Mouse (Mus musculus) liver, embryonic 12.5 days (tissue): ENCODE results near the gene Tsfm. TPM values are rescaled to one million over a fixed set of nuclear protein-coding genes. Genes with fewer than 3 reads are reported as not detected.

Source experiments
- ATAC-seq: fragments of 200-750 bp; cut with Nextera tagmentation; 2 replicates; pipeline ENCODE4 v1.8.0; 2017; ENCODE audit warnings: moderate number of reproducible peaks, mild to moderate bottlenecking, moderate library complexity
- H3K27ac ChIP-seq: fragments of 300-500 bp; sonication (generic); 2 replicates; pipeline ENCODE4 v1.5.1; 2016; ENCODE audit warnings: mild to moderate bottlenecking
- H3K27me3 ChIP-seq: fragments of 300-500 bp; sonication (generic); replicated peaks from 2 replicates; pipeline ENCODE4 v1.6.1; 2016; ENCODE audit warnings: mild to moderate bottlenecking, moderate library complexity
- H3K36me3 ChIP-seq: fragments of 300-500 bp; sonication (generic); 2 replicates; pipeline ENCODE4 v1.6.1; 2016; ENCODE audit warnings: mild to moderate bottlenecking, moderate library complexity
- H3K4me1 ChIP-seq: fragments of 300-500 bp; sonication (generic); 2 replicates; pipeline ENCODE4 v1.6.1; 2016
- H3K4me2 ChIP-seq: fragments of 300-500 bp; sonication (generic); 2 replicates; pipeline ENCODE4 v1.6.1; 2016; ENCODE audit warnings: mild to moderate bottlenecking, moderate library complexity
- H3K4me3 ChIP-seq: fragments of 300-500 bp; sonication (generic); 2 replicates; pipeline ENCODE4 v1.5.1; 2016; ENCODE audit warnings: mild to moderate bottlenecking, moderate library complexity
- H3K9ac ChIP-seq: fragments of 300-500 bp; sonication (generic); 2 replicates; pipeline ENCODE4 v1.6.1; 2016; ENCODE audit warnings: mild to moderate bottlenecking, moderate library complexity
- H3K9me3 ChIP-seq: fragments of 300-500 bp; sonication (generic); replicated peaks from 2 replicates; pipeline ENCODE4 v1.6.1; 2016; ENCODE audit warnings: mild to moderate bottlenecking, moderate library complexity
- WGBS: fragments of 180-500 bp; shearing (Covaris S2); methylation state at CpG from one replicate; pipeline ENCODE4 v1.1.7; 2016; ENCODE audit not compliant: insufficient replicate concordance; 5-methylcytosine and 5-hydroxymethylcytosine counted together
- polyA plus RNA-seq: library from polyadenylated mRNA; unstranded; fragments of >200 nt; fragmentation: Nextera tagmentation; extraction: Ambion mirVana; gene quantifications from 2 replicates; pipeline ENCODE4 v1.2.1, GENCODE M21; 2016

The Tsfm gene
- polyA plus RNA-seq, 1 experiment from 2014 or later: 75.5 TPM

- peaks cover 69% of the 10 kb centered on the region for H3K4me1 ChIP-seq
- 30% methylated on average over 5 of the region's 5 CpGs for WGBS
- H3K4me2 ChIP-seq: no peak overlapping the region
Measured at GRCm38 (mm10) chr10:126988513-126989165, 42.0 kb downstream of the Tsfm start.

DNA sequence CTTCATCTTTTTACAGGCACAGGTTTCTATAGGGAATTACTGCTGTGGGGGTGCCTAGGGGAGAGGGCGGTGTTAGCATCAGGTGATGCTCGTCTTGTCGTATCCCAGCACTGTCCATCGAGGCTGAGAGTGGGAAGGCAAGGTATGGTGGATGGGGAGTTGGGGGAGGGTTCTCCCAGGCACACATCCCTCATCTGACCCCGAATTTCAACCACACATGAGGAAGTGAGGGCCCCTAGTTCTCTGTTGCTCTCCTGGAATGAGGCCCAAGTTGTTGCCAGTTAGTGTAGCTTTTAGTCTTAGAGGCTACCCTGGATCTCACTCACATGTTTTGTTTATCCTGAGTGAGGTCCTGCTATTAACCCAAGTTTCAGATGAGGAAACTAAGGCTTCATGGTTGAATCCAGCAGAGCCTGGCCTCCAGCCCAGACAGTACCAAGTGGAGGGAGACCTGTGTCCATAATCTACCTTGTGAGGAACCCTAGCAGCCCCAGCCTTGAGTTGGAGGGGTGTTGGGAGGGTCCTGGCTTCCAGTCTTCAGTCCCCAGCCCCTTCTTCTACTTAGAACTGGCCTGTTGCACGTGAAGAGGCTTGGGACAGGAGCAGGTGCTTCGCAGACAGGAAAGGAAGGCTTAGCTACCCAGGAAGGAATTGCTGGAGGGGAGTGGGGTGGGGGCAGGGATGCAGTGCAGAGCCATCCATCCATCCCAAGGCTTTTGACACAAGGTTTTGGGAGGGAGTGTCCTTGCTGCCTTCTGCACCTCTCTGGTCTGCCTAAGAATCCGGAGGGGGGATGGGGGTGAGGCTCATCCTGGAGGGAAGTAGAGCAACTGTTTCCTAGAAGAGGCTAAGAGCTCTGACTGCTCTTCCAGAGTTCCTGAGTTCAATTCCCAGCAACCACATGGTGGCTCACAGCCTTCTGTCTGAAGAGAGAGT, 43.2 kb downstream of the Tsfm start:
- Histone ChIP-seq H3K9me3 (no peaks in the 10 kb centered on the region), H3K36me3 (peaks cover 33% of the 10 kb centered on the region), H3K9ac (no peak overlapping the region), H3K4me1 (peaks cover 81% of the 10 kb centered on the region), H3K27me3 (no peaks in the 10 kb centered on the region), H3K27ac (no peak overlapping the region), H3K4me3 (no peak overlapping the region), H3K4me2 (peak overlapping the region; percentile 9; the same call in 1 of the 2 replicates)
- 46% methylated on average over 8 of the region's 8 CpGs for WGBS
- no peak for ATAC-seq

More at GRCm38 (mm10) chr10:126988513-126989165, 42.0 kb downstream of the Tsfm start:
- Histone ChIP-seq H3K4me3 (no peak overlapping the region), H3K9me3 (no peaks in the 10 kb centered on the region), H3K27ac (0 out of 2 replicates have a peak overlapping the region, but pooled peaks have one; percentile 0), H3K9ac (no peak overlapping the region), H3K27me3 (no peaks in the 10 kb centered on the region), H3K36me3 (peaks cover 40% of the 10 kb centered on the region)
- no peak for ATAC-seq

- H3K4me1 ChIP-seq: peaks cover 90% of the 10 kb centered on the region
- peak; percentile 7; the same call in 1 of the 2 replicates for ATAC-seq
- WGBS: 72% methylated on average over 4 of the region's 4 CpGs
- H3K36me3 ChIP-seq: peaks cover 24% of the 10 kb centered on the region
- H3K9ac ChIP-seq: no peak overlapping the region
- peak overlapping the region; percentile 28; the same call in 1 of the 2 replicates for H3K27ac ChIP-seq
- H3K27me3 ChIP-seq: no peaks in the 10 kb centered on the region
- 0 out of 2 replicates have a peak overlapping the region, but pooled peaks have one; percentile 0 for H3K4me2 ChIP-seq
- H3K9me3 ChIP-seq: no peaks in the 10 kb centered on the region
- H3K4me3 ChIP-seq: no peak overlapping the region
Measured at GRCm38 (mm10) chr10:126986541-126986961, 44.1 kb downstream of the Tsfm start.

GRCm38 (mm10) chr10:126985579-126985978, 45.1 kb downstream of the Tsfm start:
- Histone ChIP-seq H3K9ac (no peak overlapping the region), H3K36me3 (peaks cover 19% of the 10 kb centered on the region; the same call in 1 of the 2 replicates), H3K9me3 (no peaks in the 10 kb centered on the region), H3K27me3 (no peaks in the 10 kb centered on the region), H3K27ac (no peak overlapping the region; the same call in 1 of the 2 replicates), H3K4me3 (no peak overlapping the region), H3K4me1 (peaks cover 94% of the 10 kb centered on the region), H3K4me2 (no peak overlapping the region)
- ATAC-seq: no peak
- WGBS: 84% methylated on average over 9 of the region's 9 CpGs

DNA sequence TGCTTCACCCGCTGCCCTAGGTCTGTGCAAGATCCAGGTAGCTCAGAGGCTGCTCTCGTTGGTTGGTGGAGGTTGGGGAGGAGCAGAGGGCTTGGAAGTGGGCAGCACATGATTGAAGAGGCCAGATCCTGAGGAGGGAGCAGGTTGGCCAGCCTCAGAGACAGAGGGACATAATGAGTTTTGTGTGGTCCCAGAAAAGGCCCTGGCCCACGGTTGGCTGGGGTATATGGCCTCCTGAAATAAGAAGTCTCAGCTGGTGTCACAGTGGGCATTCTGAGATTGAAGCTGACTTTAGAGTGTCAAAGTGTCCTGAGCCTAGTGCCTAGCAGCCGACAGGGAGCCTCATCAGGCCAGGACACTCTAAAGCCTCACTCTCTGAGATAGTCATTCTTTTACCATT, 45.5 kb downstream of the Tsfm start:
- Histone ChIP-seq H3K4me2 (no peak overlapping the region), H3K4me3 (no peak overlapping the region), H3K36me3 (peaks cover 19% of the 10 kb centered on the region; the same call in 1 of the 2 replicates), H3K9ac (no peak overlapping the region), H3K27ac (no peak overlapping the region; the same call in 1 of the 2 replicates), H3K27me3 (no peaks in the 10 kb centered on the region), H3K9me3 (no peaks in the 10 kb centered on the region), H3K4me1 (peaks cover 94% of the 10 kb centered on the region)
- 75% methylated on average over 4 of the region's 4 CpGs for WGBS
- ATAC-seq: no peak

GRCm38 (mm10) chr10:126984189-126985004, 46.2 kb downstream of the Tsfm start:
- Histone ChIP-seq H3K36me3 (peaks cover 19% of the 10 kb centered on the region; the same call in 1 of the 2 replicates), H3K4me2 (no peak overlapping the region), H3K27ac (peak overlapping the region; percentile 18; the same call in 1 of the 2 replicates), H3K27me3 (no peaks in the 10 kb centered on the region), H3K9me3 (no peaks in the 10 kb centered on the region), H3K4me3 (no peak overlapping the region), H3K9ac (no peak overlapping the region), H3K4me1 (peaks cover 93% of the 10 kb centered on the region)
- 68% methylated on average over 5 of the region's 5 CpGs for WGBS
- no peak for ATAC-seq

GRCm38 (mm10) chr10:126983193-126983725, 47.4 kb downstream of the Tsfm start:
- no peak overlapping the region for H3K4me3 ChIP-seq

GRCm38 (mm10) chr10:126981746-126982145, 48.9 kb downstream of the Tsfm start:
- H3K27me3 ChIP-seq: no peaks in the 10 kb centered on the region
- H3K4me1 ChIP-seq: peaks cover 76% of the 10 kb centered on the region
- peaks cover 19% of the 10 kb centered on the region; the same call in 1 of the 2 replicates for H3K36me3 ChIP-seq
- no peak overlapping the region for H3K9ac ChIP-seq
- 0 out of 2 replicates have a peak overlapping the region, but pooled peaks have one; percentile 25 for H3K27ac ChIP-seq
- no peaks in the 10 kb centered on the region for H3K9me3 ChIP-seq
- H3K4me2 ChIP-seq: peak overlapping the region; percentile 97
- WGBS: 68% methylated on average over 3 of the region's 3 CpGs
- peak overlapping the region; percentile 99; the same call in 1 of the 2 replicates for H3K4me3 ChIP-seq
- ATAC-seq: no peak

More at GRCm38 (mm10) chr10:126983193-126983725, 47.4 kb downstream of the Tsfm start:
- WGBS: 65% methylated on average over 14 of the region's 14 CpGs
- Histone ChIP-seq H3K27ac (peak overlapping the region; percentile 34; the same call in 1 of the 2 replicates), H3K4me2 (peak overlapping the region; percentile 26; the same call in 1 of the 2 replicates), H3K36me3 (peaks cover 19% of the 10 kb centered on the region; the same call in 1 of the 2 replicates), H3K4me1 (peaks cover 84% of the 10 kb centered on the region), H3K9ac (0 out of 2 replicates have a peak overlapping the region, but pooled peaks have one; percentile 15), H3K27me3 (no peaks in the 10 kb centered on the region), H3K9me3 (no peaks in the 10 kb centered on the region)
- no peak for ATAC-seq

GRCm38 (mm10) chr10:126980933-126981530, 49.6 kb downstream of the Tsfm start:
- H3K36me3 ChIP-seq: peaks cover 19% of the 10 kb centered on the region; the same call in 1 of the 2 replicates
- peak overlapping the region; percentile 91 for H3K27ac ChIP-seq
- 55% methylated on average over 11 of the region's 11 CpGs for WGBS
- H3K9me3 ChIP-seq: no peaks in the 10 kb centered on the region
- H3K4me3 ChIP-seq: peak overlapping the region; percentile 99
- H3K9ac ChIP-seq: peak overlapping the region; percentile 95
- H3K4me2 ChIP-seq: peak overlapping the region; percentile 97
- H3K4me1 ChIP-seq: peaks cover 69% of the 10 kb centered on the region
- no peak for ATAC-seq
- peaks cover 7% of the 10 kb centered on the region for H3K27me3 ChIP-seq

- Histone ChIP-seq H3K9me3 (no peaks in the 10 kb centered on the region), H3K4me1 (peaks cover 64% of the 10 kb centered on the region), H3K9ac (peak overlapping the region; percentile 95), H3K27ac (peak overlapping the region; percentile 91), H3K36me3 (peaks cover 19% of the 10 kb centered on the region; the same call in 1 of the 2 replicates), H3K27me3 (peaks cover 13% of the 10 kb centered on the region), H3K4me2 (peak overlapping the region; percentile 97), H3K4me3 (peak overlapping the region; percentile 99)
- no peak for ATAC-seq
- WGBS: 16% methylated on average over 16 of the region's 16 CpGs
Measured at GRCm38 (mm10) chr10:126980221-126980932, 50.3 kb downstream of the Tsfm start.
